Mouse (Mus musculus) lung, postnatal 36 days (tissue): Measurements from ENCODE around the gene 1700025C18Rik.
A peak's percentile ranks its signal among the peaks of the same experiment; 100 is the strongest.

Experiments
- DNase-seq: peaks from one replicate; pipeline ENCODE4 v3.0.0; 2022; ENCODE audit warnings: mixed read lengths

1700025C18Rik gene

DNA sequence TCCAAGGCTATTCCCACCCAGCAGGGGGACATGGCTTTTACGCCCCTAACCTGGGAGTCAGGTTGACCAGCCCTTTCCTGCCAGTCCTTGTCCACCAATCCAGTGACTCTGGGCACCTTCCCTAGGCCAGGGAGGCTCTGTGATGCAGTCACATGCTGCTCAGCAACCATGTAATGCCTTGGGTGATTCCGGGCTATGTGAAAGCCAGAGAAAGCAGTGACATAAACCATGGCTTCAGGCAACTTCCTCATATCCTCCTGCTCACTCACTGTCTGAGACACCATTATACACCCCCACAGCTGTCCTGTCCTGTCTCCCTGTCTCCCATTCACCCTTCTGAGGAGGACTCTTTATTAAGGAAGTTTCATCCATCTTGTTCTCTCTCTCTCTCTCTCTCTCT lies at the start of gene 1700025C18Rik:
1700025C18Rik (minus strand) TSS at position 101 of the 400 bp plus-strand sequence.
- no peak for DNase-seq

DNA sequence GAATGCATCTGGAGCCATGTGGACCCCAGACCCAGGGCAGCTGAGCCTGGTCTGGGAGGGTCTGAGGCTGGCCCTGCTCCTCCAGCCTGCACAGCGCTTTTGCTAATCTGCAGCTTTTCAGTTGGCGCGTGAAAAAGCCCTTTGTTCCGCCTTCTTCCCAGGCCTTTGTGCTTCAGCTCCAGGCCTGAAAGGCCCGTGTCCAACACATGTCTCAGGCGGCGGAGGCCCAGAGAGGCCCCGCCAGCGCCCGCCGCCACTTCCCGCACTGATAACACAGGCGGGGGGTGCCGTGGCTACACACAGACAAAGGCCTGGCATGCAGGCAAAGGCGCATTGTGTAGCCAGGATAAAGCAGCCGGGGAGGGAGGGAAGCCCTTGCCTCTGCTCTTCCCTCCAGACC lies 45.5 kb upstream of the 1700025C18Rik start:
- DNase-seq = no peak

DNA sequence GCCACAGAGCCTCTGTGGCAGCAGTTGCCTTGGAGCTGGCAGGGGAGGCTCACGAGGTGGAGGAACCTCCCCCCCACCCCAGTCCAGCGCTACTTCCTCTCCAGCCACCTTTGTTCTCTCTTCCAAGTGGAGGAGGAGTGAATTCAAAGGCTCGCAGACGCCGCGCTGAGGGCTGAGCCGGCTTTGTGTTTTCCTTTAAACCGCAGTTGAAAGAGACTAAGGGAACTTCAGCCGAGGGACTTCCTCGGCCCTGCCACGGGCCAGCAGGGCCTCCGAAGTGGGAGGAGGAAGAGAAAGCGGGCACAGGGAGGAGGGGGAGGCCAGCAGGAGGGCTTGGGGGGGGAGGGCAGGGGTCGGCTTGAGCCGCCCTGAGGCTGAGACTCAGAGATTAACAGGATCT lies 43.0 kb upstream of the 1700025C18Rik start:
- peak; percentile 15 for DNase-seq

DNA sequence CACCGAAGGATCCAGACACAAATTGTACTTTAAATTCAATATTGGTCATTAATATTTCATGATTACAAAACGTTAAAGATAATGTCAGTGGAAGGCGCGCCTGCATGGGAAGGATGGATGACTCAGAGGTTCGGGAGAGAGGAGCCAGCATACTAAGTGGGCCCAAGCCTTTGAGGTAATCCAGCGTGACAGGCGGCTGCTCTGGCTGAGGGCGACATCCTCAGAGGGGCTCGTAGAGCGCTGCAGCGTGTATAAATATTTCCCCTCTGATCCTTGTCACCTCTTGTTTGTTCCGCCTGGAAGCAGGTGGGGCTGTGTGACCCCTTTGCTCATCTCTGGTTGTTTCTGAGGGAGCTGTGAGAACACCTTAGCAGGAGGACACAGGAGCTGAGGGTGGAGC lies 40.9 kb upstream of the 1700025C18Rik start:
- no peak for DNase-seq

DNA sequence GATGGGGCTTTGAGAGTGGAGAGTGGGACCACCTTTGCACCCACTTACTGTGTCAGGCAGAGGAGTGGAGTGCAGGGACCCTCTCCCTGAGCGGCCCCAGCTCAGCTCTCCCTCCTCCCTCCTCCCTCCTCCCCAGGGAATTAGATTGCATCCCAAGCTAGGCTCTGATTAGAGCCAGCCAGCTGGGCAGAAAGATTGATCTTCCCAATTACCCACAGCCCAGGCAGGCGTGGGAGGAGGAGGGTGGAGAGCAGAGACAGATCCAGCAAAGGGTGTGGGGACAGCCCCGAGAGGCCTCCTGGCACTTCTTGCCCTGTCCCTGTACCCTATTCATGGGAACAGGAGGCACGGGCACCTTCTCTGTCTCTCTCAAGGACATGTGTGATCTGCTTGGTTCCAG lies 38.6 kb upstream of the 1700025C18Rik start:
- no peak for DNase-seq

DNA sequence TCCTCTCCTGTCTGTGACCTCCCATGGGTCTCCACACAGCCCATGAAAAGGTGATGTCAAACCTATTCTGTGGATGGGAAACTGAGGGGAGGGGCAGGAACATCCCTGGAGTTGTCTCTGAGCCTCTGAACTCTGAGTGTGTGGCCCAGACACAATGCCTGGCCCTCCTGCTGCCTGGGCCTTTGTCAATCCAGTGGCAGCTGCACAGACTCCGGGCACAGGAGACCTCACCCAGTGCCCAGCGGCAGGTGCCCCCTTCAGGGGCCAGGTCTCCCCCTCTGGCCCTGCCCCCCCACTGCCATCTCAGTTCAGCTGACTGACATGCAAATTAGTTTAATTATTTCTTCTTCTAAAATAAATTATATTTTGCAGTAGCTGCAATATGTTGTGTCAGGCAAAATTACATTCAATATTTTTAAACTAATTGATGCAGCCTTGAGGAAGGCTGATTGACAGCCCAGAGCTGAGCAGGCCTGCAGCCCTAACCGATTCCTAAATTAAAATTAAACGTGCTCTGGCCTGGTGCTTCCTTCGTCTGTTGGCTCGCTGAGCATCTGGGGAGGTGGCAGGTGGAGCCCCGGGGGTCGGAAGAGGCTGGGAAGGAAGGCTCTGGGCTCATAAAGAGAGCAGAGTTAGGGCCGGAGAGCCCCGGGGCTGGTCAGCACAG lies 36.5 kb upstream of the 1700025C18Rik start:
- DNase-seq = no peak

DNA sequence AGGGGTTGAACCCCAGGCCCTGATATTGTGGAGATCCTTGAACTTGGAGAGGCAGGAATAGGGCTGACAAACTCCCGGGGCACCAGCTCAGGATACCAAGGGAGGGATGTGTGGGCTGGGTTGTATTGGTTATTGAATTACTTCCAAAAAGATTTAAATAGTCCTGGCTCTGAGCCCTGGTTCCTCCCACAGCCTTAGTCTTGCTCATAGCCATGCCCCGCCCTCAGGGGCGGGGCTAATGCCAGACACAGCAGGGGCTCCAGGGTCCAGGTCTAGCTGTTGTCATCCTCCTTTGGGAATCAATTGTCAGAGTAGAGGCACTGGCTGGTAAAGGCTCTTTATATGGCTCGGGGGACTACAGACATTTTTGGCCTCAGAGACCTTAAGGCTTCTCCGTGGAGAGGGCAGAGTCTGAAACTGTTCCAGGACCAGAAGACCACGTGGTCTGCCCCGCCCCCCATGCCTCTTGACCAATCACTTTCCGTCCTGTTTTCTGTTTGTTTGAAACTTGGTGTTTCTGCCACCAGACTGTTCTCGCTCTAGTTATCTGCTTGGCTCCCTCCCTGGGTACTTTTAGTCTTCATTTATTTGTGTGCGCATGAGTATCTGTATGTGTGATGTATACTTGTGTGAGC lies 30.8 kb upstream of the 1700025C18Rik start:
- DNase-seq = no peak

DNA sequence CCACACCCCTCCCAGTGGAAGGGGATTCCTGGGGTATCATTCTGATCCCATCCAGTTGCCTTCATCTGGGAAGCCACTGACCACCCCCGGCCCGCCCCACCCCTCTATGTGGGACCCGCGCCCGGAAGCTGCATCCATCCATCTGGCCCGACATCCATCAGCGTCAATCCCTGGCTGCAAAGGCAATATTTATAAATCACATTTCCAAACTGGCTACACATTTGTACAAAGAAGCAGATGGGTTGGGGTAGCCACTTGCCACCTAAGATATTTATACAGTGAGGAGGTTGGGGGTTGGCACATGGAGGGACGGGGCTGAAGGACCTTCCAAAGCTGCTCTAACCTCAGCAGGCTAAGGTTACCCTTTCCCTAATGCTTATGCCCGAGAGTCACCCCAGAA lies 30.2 kb upstream of the 1700025C18Rik start:
- DNase-seq = no peak

DNA sequence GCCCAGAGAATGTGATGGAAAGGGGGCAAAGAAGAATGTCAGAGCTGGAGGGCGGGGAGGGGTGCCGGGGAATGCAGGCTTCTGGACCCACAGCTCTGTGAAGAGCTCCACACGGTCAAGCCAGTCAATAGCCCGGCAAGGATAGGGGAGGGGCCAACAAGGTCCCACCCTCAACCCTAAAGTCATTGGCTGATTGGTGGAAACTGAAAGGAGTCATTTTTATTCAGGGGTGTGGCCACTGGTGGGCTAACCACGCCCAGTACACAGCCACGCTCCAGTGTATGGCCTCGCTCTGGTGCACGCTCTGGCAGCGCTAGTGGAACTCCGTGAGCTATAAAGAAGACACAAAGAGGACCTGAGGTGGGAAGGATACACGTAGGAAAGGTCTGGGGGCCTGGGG lies 23.2 kb upstream of the 1700025C18Rik start:
- no peak for DNase-seq

DNA sequence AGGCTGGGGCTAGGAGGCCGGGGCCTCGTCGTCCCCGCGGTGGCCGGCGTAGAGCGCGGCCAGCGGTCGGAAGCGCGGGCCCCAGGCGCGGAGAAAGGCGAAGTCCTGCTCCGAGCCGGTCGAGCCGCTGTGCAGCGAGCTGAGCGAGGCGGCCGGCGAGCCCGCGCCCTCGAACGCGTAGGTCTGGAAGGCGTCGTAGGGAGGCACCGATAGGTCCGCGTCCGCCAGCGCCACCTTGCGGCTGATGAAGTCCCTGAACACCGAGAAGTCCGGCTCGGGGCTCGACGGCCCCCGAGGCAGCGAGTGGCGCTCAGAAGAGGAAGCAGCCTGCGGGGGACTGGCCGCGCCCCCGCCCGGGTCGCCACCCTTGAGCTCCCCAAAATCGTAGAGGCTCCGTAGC lies 21.6 kb upstream of the 1700025C18Rik start:
- DNase-seq = peak; percentile 87

DNA sequence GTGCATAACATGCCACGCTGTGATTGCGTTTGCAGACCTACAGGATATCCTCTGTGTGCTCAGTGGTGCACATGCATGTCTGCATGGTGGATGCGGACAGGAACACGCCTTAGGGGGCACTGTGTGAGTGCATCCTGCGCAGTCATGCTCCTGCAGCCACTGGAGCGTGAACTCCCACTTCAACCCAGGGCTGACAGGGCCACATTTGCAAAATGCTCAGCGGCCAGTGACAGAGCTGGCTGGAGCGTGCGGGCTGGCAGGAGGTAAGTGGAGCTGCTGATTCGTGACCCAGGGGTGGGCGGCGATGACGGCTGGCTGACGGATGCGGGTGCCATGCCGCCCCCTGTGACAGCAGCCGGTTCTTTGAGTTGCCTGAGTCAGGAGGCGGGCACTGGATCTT lies 16.0 kb upstream of the 1700025C18Rik start:
- DNase-seq = no peak

DNA sequence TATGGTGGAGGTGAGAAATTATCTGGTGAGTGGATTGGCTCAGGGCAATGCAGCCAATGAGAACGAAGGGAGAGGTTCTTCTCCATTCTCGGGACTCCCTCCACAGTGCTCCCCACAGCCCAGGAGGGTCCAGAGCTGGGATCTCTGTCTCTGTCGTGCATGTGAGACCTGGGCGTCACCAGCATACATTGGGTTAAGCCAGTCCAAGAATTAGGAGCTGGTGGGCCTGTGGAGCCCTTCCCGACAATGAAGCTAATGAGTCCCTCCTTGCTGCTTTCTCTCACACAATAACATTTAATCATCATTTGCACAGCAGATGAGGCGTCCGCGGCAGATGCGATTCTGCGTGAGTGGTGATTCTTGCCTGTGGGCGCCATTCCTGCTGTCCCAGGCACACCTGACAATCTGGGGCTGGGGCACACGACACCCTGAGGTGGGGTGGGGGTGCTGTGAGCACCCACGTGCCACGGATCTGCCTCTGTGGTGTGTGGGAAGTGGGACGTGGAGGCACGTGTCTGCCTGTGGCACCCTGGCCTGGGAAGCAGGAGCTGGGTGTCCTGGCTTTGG lies 15.0 kb upstream of the 1700025C18Rik start:
- no peak for DNase-seq

DNA sequence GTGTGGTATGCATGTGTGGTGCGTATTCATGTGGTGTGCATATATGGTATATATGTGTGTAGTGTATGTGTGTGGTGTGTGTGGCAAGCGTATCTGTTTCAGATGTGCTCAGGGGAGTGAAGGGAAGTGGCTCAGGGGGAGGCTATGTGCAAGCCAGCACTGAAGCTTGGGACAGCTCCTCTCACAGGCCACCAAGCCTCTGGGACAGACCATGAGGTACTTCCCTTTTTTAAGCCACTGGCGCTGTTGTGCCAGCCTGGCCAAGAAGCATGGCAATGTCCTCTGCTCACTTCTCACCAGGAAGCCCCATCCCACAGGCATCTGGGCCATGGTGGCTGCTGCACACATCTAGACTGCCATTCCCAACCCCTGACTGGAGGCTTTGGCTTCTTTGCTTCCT lies 12.4 kb upstream of the 1700025C18Rik start:
- no peak for DNase-seq

DNA sequence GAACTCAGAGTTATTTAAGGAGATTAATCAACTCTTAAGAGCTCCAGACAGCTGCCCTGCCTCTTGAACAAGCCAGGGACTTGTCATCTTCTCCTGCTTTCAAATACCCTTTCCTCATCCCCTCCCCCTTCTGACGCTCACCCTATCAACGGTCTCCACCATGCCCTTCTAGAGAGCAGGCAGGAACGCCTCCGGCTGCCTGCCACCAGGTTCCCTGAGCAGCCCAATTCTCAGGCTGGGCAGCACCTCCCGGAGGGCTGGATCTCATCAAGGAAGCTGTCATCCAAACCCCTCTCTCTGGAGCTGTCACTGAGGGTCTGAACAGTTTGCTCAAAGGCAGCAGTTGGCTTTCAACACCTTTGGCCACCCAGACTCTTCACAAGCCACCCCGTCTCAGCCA lies 10.2 kb upstream of the 1700025C18Rik start:
- DNase-seq = no peak

DNA sequence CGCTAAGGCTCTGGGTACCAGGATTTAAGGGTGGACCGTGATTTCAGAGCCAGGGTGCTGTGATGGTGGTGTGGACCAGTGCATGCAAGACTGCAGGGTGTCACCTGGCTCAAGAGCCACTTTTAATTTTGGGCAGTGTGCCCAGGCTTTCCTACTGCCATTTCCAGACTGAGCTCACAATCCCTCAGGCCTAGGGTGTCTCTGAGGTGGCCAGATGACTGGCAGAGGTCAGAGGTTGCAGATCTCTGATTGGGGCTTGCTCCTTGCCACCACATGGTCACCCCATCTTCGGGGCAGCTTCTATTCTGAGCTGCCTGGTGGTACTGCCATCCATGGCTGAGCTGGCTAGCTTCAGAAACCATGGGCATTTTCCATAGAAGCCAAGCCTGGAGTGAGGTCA lies 8.3 kb upstream of the 1700025C18Rik start:
- DNase-seq = no peak

DNA sequence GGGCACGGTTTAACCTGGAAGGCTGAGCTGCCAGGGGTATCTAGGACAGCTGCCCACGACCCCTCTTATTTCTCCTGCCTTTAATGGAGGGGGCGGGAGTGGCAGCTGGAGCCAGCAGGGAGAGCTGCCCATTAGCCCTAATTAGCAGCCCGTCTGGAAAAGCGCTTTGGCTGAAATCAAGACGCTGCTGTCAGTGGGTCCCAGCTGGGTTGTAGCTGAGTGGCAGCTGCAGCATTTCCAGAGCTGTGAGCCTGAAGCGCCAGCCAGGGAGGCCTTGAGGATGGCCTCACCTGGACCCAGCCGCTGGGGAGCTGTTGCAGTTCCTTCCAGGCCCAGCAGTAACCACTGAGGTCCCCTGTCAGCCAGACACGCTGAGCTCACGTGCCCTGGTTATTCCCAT lies 5.8 kb upstream of the 1700025C18Rik start:
- DNase-seq = no peak

DNA sequence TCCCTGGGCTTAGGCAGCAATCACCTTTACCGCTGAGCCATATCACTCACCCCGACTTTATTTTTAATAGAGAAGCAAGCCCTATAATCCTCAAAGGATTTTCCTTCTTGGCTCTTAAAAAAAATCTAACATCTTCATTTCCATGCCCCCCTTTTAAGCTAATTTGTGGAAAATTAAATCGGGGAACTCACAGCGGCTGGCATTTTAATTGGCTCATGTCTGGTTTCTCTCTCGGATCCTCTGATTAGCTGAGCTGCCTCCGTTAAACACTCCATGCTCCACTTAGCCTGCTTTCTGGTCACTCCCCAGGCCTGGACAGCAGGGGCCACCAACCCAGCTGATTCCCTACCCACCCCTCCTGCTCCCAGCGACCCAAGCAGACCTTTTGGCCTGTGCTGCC lies 1.8 kb upstream of the 1700025C18Rik start:
- DNase-seq = no peak

DNA sequence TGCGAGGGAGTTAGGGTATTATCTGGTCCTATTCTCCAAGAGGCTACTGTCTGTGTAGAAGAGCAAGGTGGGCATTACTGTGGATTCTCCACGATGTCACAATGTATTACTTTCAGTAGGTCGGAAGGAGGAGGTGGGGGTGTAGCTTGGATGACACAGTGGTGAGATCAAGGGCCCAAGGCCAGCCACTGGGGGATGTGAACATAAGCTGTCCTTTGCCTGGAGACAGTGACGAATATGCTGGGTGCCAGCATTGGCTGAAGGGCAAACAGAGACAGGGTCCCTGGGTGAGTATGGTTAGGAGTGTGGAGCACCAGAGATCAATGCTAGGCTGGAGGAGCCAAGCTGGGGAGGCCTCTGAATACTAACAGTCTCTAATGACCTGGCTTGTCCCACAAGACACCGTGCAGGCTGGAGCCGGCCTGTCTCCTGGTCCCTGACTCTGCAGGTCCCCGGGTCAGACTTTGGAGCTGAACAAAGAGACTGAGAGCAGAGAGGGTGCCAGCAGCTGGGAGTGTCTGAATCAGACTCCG lies 949 bp upstream of the 1700025C18Rik start:
- DNase-seq = no peak

DNA sequence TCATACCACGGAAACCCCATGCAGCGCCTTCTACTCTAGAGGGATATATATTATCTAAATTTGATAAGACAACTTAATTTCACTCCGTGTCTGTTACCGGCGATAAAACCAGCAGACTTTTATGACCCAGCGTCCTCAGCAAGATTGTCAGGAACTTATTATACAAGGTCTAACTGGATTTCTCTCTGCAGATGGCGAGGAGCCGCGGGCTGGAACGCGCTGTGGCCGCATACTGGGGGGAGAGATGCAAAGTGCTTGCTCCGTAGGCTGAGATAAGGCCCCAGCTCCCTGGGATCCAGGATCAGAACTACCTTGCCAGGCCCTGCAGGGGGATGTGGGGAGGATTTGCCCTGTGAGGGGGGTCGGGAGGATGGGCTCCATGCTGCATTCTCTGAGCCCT lies 1.1 kb downstream of the 1700025C18Rik start:
- no peak for DNase-seq

DNA sequence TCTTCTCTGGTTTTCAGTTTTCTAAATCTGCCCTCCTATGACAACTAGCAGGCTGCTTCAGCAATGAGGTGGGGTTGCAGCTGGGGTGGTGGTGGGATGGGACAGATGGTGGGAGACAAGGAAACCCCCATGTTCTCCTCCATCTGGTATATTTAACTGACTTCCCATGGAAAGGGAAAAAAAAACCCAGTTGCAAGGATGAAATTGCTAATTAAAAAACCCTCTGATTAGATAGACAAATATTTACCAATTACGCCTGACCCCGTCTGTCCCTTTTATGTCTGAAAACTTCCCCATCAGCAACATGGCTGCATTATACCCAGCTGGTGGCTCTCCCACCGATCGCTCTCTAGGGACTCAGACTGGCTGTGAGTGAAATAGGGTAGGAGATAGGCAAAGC lies 3.9 kb downstream of the 1700025C18Rik start:
- DNase-seq = no peak

DNA sequence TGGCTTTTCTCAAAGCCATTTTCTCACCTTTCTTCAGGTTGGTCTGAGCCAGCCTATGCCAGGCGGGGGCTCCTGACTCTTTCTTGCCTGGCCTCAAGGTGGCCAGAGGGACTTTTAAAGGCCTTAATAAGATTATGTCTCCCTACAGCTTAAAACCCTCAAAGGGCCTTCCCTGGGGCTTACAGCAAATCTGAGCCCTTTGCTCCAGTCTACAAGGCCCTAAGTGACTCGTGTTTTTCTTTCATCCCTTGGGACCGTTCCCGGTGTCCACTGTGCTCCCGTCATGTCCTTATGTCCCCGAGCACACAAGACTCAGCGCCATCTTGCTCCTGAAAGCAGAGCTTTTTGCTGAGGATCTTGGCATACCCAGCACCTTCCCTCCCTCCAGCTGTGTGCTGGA lies 9.3 kb downstream of the 1700025C18Rik start:
- DNase-seq = no peak

DNA sequence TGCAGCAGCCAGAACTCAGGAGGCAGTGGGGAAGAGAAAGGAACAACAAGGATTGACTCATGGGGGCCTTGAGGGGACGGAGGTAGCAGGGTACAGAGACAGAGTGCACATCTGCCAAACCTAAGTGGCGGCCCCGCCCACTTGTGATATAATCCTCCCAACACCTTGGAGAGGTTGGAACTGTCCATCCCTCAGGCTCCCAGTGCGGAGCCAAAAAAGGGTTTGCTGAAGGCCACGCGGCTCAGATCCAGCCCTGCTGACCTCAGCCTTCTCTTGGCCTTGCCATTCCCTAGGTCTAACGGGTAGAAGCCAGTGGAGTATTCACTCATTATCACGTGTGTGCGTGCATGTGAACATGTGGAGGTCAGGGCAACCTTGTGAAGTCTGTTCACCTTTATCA lies 9.9 kb downstream of the 1700025C18Rik start:
- no peak for DNase-seq

DNA sequence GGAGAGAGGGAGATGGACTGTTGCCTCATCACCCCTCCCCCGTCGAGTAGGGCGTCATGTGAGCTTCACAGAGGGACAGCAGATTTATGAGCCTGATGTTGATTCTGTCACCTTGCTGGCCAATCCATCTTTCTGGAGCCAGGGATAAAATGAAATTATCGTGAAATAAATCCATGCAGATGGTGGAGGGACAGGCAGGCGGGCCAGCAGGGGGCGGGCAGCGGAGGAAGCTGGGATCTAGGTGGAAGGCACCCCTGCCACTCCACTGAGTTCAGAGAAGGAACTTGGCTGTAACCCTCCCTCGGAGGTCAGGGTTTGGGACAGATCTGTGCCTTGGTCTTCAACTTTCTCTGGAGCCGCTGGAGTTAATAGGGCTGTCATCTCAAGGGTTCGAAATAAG lies 11.9 kb downstream of the 1700025C18Rik start:
- DNase-seq = no peak

DNA sequence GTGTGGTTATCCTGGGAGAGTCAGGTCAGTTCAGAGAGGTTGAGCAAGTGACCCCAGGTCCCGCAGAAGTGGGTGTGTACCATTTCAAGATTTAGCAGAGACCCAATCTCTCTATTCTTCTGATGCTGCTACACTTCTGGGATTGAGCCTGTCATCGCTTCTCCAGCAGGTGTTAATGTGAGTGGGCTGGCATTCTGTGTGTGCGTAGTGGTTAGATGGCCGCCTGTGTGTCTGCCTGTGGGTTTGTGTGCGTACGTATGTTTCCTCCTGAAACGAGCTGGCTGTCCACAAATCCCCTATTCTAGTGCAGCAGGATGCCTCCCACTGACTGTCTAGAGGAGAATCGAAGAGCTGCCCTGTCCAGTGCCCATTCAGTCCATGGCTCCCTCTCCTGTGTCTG lies 12.5 kb downstream of the 1700025C18Rik start:
- DNase-seq = no peak
